Comparison of ENCODE assay signal across 11 mouse cellular contexts in the genomic region with DNA sequence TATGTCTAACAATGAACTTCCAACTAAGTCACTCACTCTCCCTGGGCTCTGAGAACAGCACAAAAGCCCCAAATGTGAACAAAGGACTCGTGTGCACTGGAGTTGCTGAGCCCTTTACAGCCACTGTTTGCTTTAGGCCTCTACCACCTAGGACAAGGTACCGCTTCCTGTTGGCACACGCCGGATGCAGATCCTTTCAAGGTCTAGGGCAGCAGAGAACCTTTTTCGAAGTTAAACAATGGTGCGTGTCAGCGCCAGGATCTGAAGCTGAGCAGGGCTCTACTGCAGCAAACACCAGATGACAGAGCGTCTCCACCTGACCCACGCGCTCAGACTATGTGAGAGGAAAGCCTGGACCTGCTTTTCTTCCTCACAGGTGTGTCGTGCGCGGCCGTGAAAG.
DNase-seq lines count a peak whose midpoint lies in the region; ATAC-seq and TF ChIP-seq lines count a peak whose summit lies in the region.
"Had no signal": no experiment of that assay in that cellular context is flagged by ENCODE, and none has a peak within 500 bp of the region (broad histone marks: within the 10 kb centered on the region; RNA-seq: fewer than 3 reads in every experiment).

No protein-coding gene starts in this region.

- peak; percentile 76 for DNase-seq in liver, adult 2 months (ENCODE audit: extremely low read depth, low read depth, low spot score)
- DNase-seq in liver, postnatal 0 days, result no peak
- no peak for DNase-seq in lung, postnatal 0 days (ENCODE audit: low spot score)
- DNase-seq in thymus, adult 2 months, result peak; percentile 35
- no peak for DNase-seq in embryonic facial prominence, embryonic 10.5 days (ENCODE audit: low spot score)
- no peak for DNase-seq in right cerebral cortex, postnatal 36 days (ENCODE audit: low spot score in 2 of 2)
- DNase-seq: kidney, adult 18-20 months had no signal

- no peak for ATAC-seq in liver, postnatal 0 days
- peak; percentile 67 for ATAC-seq in activated CD4-positive, CD25-positive, alpha-beta regulatory T cell, adult 4 months
- peak; percentile 25; the same call in 1 of the 2 replicates for ATAC-seq in lung, postnatal 0 days

- peaks cover 41% of the 10 kb centered on the region for H3K79me2 ChIP-seq in liver, adult 2 months (ENCODE audit: control insufficient read depth, insufficient read depth, low read length)

- H3K27me3 ChIP-seq in liver, adult 2 months (ENCODE audit: control insufficient read depth, insufficient read depth, low read length), result no peaks in the 10 kb centered on the region
- H3K27me3 ChIP-seq in liver, postnatal 0 days (ENCODE audit: insufficient read depth, low read length), result no peaks in the 10 kb centered on the region
- H3K27me3 ChIP-seq in lung, postnatal 0 days (replicated peaks; ENCODE audit: insufficient read depth, low read length), result no peaks in the 10 kb centered on the region
- no peaks in the 10 kb centered on the region for H3K27me3 ChIP-seq in thymus, adult 2 months (ENCODE audit: control insufficient read depth, insufficient read depth, low read length)
- H3K27me3 ChIP-seq in embryonic facial prominence, embryonic 10.5 days (replicated peaks; ENCODE audit: low read depth, poor library complexity, severe bottlenecking), result no peaks in the 10 kb centered on the region
- H3K27me3 ChIP-seq: heart, embryonic 15.5 days; limb, embryonic 13.5 days had no signal

- no peak for TF ChIP-seq POLR2A in liver, adult 2 months (IDR thresholded peaks at IDR 0.05; ENCODE audit: extremely low read depth, insufficient read depth, low read length)
- no peak for TF ChIP-seq POLR2A in thymus, adult 2 months (IDR thresholded peaks at IDR 0.05; ENCODE audit: control insufficient read depth, extremely low read depth, insufficient read depth, low read length, poor library complexity)

- 26% methylated on average over 14 of the region's 14 CpGs for WGBS in liver, adult 2 months
- WGBS in liver, postnatal 0 days (ENCODE audit: insufficient replicate concordance), result 76% methylated on average over 14 of the region's 14 CpGs
- WGBS in lung, postnatal 0 days, result 68% methylated on average over 14 of the region's 14 CpGs
- 48% methylated on average over 14 of the region's 14 CpGs for WGBS in thymus, adult 2 months
- WGBS in embryonic facial prominence, embryonic 10.5 days, result 89% methylated on average over 14 of the region's 14 CpGs

- H3K4me1 ChIP-seq in liver, adult 2 months (ENCODE audit: control insufficient read depth, insufficient read depth, low read length), result peaks cover 53% of the 10 kb centered on the region
- H3K4me1 ChIP-seq in liver, postnatal 0 days (ENCODE audit: insufficient read depth), result peaks cover 2% of the 10 kb centered on the region; the same call in 1 of the 2 replicates
- H3K4me1 ChIP-seq in lung, postnatal 0 days (ENCODE audit: insufficient read depth, low read depth, low read length), result no peaks in the 10 kb centered on the region
- peaks cover 13% of the 10 kb centered on the region for H3K4me1 ChIP-seq in thymus, adult 2 months (replicated peaks; ENCODE audit: control insufficient read depth, insufficient read depth, low read length)
- H3K4me1 ChIP-seq in embryonic facial prominence, embryonic 10.5 days, result peaks cover 7% of the 10 kb centered on the region; the same call in 1 of the 2 replicates
- H3K4me1 ChIP-seq: limb, embryonic 13.5 days had no signal

- H3K4me3 ChIP-seq in liver, adult 2 months (ENCODE audit: insufficient read depth, low read depth, low read length), result no peak overlapping the region
- H3K4me3 ChIP-seq in liver, postnatal 0 days (ENCODE audit: low read depth, low read length), result no peak overlapping the region
- H3K4me3 ChIP-seq in lung, postnatal 0 days (ENCODE audit: low read depth, low read length), result no peak overlapping the region
- no peak overlapping the region for H3K4me3 ChIP-seq in thymus, adult 2 months (ENCODE audit: control insufficient read depth, insufficient read depth, low read length)
- no peak overlapping the region for H3K4me3 ChIP-seq in embryonic facial prominence, embryonic 10.5 days
- H3K4me3 ChIP-seq: erythroblast, embryonic 14.5 days; heart, embryonic 15.5 days; limb, embryonic 13.5 days had no signal

- TF ChIP-seq CTCF in liver, adult 2 months (IDR thresholded peaks at IDR 0.05; ENCODE audit: low read depth, low read length), result no peak
- no peak for TF ChIP-seq CTCF in liver, postnatal 0 days (IDR thresholded peaks at IDR 0.05; ENCODE audit: low read depth)
- no peak for TF ChIP-seq CTCF in lung, postnatal 0 days (IDR thresholded peaks at IDR 0.05)
- TF ChIP-seq CTCF in thymus, adult 2 months (IDR thresholded peaks at IDR 0.05; ENCODE audit: borderline replicate concordance, control insufficient read depth, extremely low read depth, insufficient read depth, low read length, poor library complexity), result no peak

- no peak overlapping the region for H3K4me2 ChIP-seq in liver, postnatal 0 days (ENCODE audit: low read depth, low read length)
- H3K4me2 ChIP-seq in lung, postnatal 0 days (replicated peaks; ENCODE audit: low read depth, low read length), result no peak overlapping the region
- H3K4me2 ChIP-seq: heart, embryonic 15.5 days; limb, embryonic 13.5 days had no signal

- peaks cover 10% of the 10 kb centered on the region; the same call in 1 of the 2 replicates for H3K36me3 ChIP-seq in liver, adult 2 months (ENCODE audit: control insufficient read depth, insufficient read depth, low read length)
- H3K36me3 ChIP-seq in liver, postnatal 0 days (replicated peaks; ENCODE audit: insufficient read depth, low read length), result no peaks in the 10 kb centered on the region
- no peaks in the 10 kb centered on the region for H3K36me3 ChIP-seq in lung, postnatal 0 days (ENCODE audit: insufficient read depth, low read length)
- no peaks in the 10 kb centered on the region for H3K36me3 ChIP-seq in thymus, adult 2 months (ENCODE audit: control insufficient read depth, insufficient read depth, low read length)
- H3K36me3 ChIP-seq in embryonic facial prominence, embryonic 10.5 days (replicated peaks), result no peaks in the 10 kb centered on the region
- H3K36me3 ChIP-seq: heart, embryonic 15.5 days; limb, embryonic 13.5 days had no signal

- H3K9me3 ChIP-seq in liver, postnatal 0 days (ENCODE audit: low read length), result no peaks in the 10 kb centered on the region
- H3K9me3 ChIP-seq in lung, postnatal 0 days (ENCODE audit: low read length), result no peaks in the 10 kb centered on the region
- no peaks in the 10 kb centered on the region for H3K9me3 ChIP-seq in embryonic facial prominence, embryonic 10.5 days
- H3K9me3 ChIP-seq: heart, embryonic 15.5 days; limb, embryonic 13.5 days had no signal

- H3K9ac ChIP-seq in liver, adult 2 months (ENCODE audit: low read depth, low read length), result peak overlapping the region; percentile 27
- H3K9ac ChIP-seq in liver, postnatal 0 days (replicated peaks), result no peak overlapping the region
- no peak overlapping the region for H3K9ac ChIP-seq in lung, postnatal 0 days (replicated peaks; ENCODE audit: low read depth)
- H3K9ac ChIP-seq: heart, embryonic 15.5 days; limb, embryonic 13.5 days had no signal

- peak overlapping the region; percentile 83 for H3K27ac ChIP-seq in liver, adult 2 months (replicated peaks; ENCODE audit: insufficient read depth, low read depth, low read length)
- H3K27ac ChIP-seq in liver, postnatal 0 days (ENCODE audit: low read depth), result no peak overlapping the region
- H3K27ac ChIP-seq in lung, postnatal 0 days (ENCODE audit: low read length), result peak overlapping the region; percentile 15; the same call in 1 of the 2 replicates
- peak overlapping the region; percentile 75 for H3K27ac ChIP-seq in thymus, adult 2 months (ENCODE audit: control insufficient read depth, insufficient read depth, low read length)
- H3K27ac ChIP-seq in embryonic facial prominence, embryonic 10.5 days (replicated peaks), result no peak overlapping the region
- H3K27ac ChIP-seq: heart, embryonic 15.5 days; limb, embryonic 13.5 days had no signal

- no peak for TF ChIP-seq EP300 in liver, postnatal 0 days (IDR thresholded peaks at IDR 0.05; ENCODE audit: low read depth)
- no peak for TF ChIP-seq EP300 in lung, postnatal 0 days (IDR thresholded peaks at IDR 0.05)

Comparison
In these comparisons a context has a peak if more than half of its experiments do, and no peak if none do; other contexts are left out.
1. DNase-seq: peak in liver, adult 2 months (single experiment) and thymus, adult 2 months (single experiment); none in liver, postnatal 0 days (single experiment), lung, postnatal 0 days (single experiment), embryonic facial prominence, embryonic 10.5 days (single experiment) and right cerebral cortex, postnatal 36 days (0 of 2).
2. H3K27ac ChIP-seq: peak in liver, adult 2 months (single experiment), lung, postnatal 0 days (single experiment) and thymus, adult 2 months (single experiment); none in liver, postnatal 0 days (single experiment) and embryonic facial prominence, embryonic 10.5 days (single experiment).